Mouse (Mus musculus) cortical plate, adult 2 months (tissue): ENCODE results near the gene Hecw2. TPM values are rescaled to one million over a fixed set of nuclear protein-coding genes. Genes with fewer than 3 reads are reported as not detected.
A peak's percentile ranks its signal among the peaks of the same experiment; 100 is the strongest.

Source experiments
- H3K27ac ChIP-seq: fragments of 200-500 bp; 2 replicates; pipeline ENCODE4 v1.5.1; 2012; ENCODE audit warnings: low read length, control low read depth, inconsistent platforms; ENCODE audit not compliant: insufficient read depth
- H3K4me1 ChIP-seq: fragments of 200-500 bp; 2 replicates; pipeline ENCODE4 v1.6.1; 2011; ENCODE audit warnings: low read length; ENCODE audit not compliant: control insufficient read depth, insufficient read depth
- H3K4me3 ChIP-seq: fragments of 200-500 bp; 2 replicates; pipeline ENCODE4 v1.5.1; 2011; ENCODE audit warnings: mild to moderate bottlenecking, low read length, control low read depth; ENCODE audit not compliant: insufficient read depth
- CTCF ChIP-seq: fragments of 200-500 bp; IDR thresholded peaks from 2 replicates; pipeline ENCODE4 v1.5.1; 2011; ENCODE audit warnings: mild to moderate bottlenecking, control low read depth, low read length; ENCODE audit not compliant: insufficient read depth; ENCODE audit errors: extremely low read depth
- POLR2A ChIP-seq: fragments of 200-500 bp; IDR thresholded peaks from 2 replicates; pipeline ENCODE4 v1.6.1; 2011; ENCODE audit warnings: mild to moderate bottlenecking, low read length, control low read depth; ENCODE audit not compliant: insufficient read depth; ENCODE audit errors: extremely low read depth
- polyA plus RNA-seq: library from polyadenylated mRNA; depleted of rRNA; stranded (reverse); fragments of >200 nt; gene quantifications from 2 replicates; pipeline ENCODE4 v1.2.3, GENCODE M21; 2012

The Hecw2 gene
- polyA plus RNA-seq, 1 experiment, result 10.8 TPM

GRCm38 (mm10) chr1:53797811-53798210, 397.2 kb downstream of the Hecw2 start:
- TF ChIP-seq POLR2A (no peak), CTCF (no peak)
- no peak overlapping the region for H3K27ac ChIP-seq

GRCm38 (mm10) chr1:53797074-53797473, 397.9 kb downstream of the Hecw2 start:
- no peaks in the 10 kb centered on the region for H3K4me1 ChIP-seq
- H3K4me3 ChIP-seq, result no peak overlapping the region
- TF ChIP-seq POLR2A (no peak), CTCF (no peak)
- no peak overlapping the region for H3K27ac ChIP-seq

More at GRCm38 (mm10) chr1:53797811-53798210, 397.2 kb downstream of the Hecw2 start:
- no peak overlapping the region for H3K4me3 ChIP-seq
- H3K4me1 ChIP-seq, result no peaks in the 10 kb centered on the region

GRCm38 (mm10) chr1:53796271-53796670, 398.7 kb downstream of the Hecw2 start:
- Histone ChIP-seq H3K4me1 (no peaks in the 10 kb centered on the region), H3K27ac (no peak overlapping the region), H3K4me3 (no peak overlapping the region)
- TF ChIP-seq POLR2A, result no peak
- no peak for TF ChIP-seq CTCF

- no peak overlapping the region for H3K27ac ChIP-seq
- TF ChIP-seq CTCF, result no peak
- no peak for TF ChIP-seq POLR2A
- H3K4me3 ChIP-seq, result no peak overlapping the region
- H3K4me1 ChIP-seq, result no peaks in the 10 kb centered on the region
Observed at GRCm38 (mm10) chr1:53795591-53795990, 399.4 kb downstream of the Hecw2 start.

- Histone ChIP-seq H3K4me1 (no peaks in the 10 kb centered on the region), H3K4me3 (no peak overlapping the region), H3K27ac (no peak overlapping the region)
- no peak for TF ChIP-seq POLR2A
- TF ChIP-seq CTCF, result no peak
Observed at GRCm38 (mm10) chr1:53795081-53795480, 399.9 kb downstream of the Hecw2 start.

GRCm38 (mm10) chr1:53794279-53794678, 400.7 kb downstream of the Hecw2 start:
- Histone ChIP-seq H3K4me1 (no peaks in the 10 kb centered on the region), H3K27ac (no peak overlapping the region), H3K4me3 (no peak overlapping the region)
- TF ChIP-seq POLR2A (no peak), CTCF (no peak)

- TF ChIP-seq CTCF (no peak), POLR2A (no peak)
- Histone ChIP-seq H3K4me3 (no peak overlapping the region), H3K4me1 (no peaks in the 10 kb centered on the region), H3K27ac (no peak overlapping the region)
Observed at GRCm38 (mm10) chr1:53791343-53791742, 403.6 kb downstream of the Hecw2 start.

GRCm38 (mm10) chr1:53784721-53785418, 410.1 kb downstream of the Hecw2 start, which contains the start of gene Stk17b:
Stk17b (minus strand) TSS chr1:53785224.
- peak within 1 kb of the TSS; percentile 84 for H3K27ac ChIP-seq

GRCm38 (mm10) chr1:53784291-53784720, 410.7 kb downstream of the Hecw2 start:
- peak overlapping the region; percentile 73 for H3K4me3 ChIP-seq
- H3K27ac ChIP-seq, result peak overlapping the region; percentile 84; the same call in 1 of the 2 replicates
- no peak for TF ChIP-seq POLR2A
- TF ChIP-seq CTCF, result no peak
- H3K4me1 ChIP-seq, result peaks cover 1% of the 10 kb centered on the region; the same call in 1 of the 2 replicates

More at GRCm38 (mm10) chr1:53784721-53785418, 410.1 kb downstream of the Hecw2 start, which contains the start of gene Stk17b:
- TF ChIP-seq CTCF (no peak), POLR2A (peak; percentile 72)
- Histone ChIP-seq H3K4me1 (peaks cover 1% of the 10 kb centered on the region; the same call in 1 of the 2 replicates), H3K4me3 (peak within 1 kb of the TSS; percentile 73)

- Histone ChIP-seq H3K4me3 (no peak overlapping the region), H3K27ac (no peak overlapping the region), H3K4me1 (peaks cover 1% of the 10 kb centered on the region; the same call in 1 of the 2 replicates)
- TF ChIP-seq POLR2A (no peak), CTCF (no peak)
Observed at GRCm38 (mm10) chr1:53782956-53783355, 412.0 kb downstream of the Hecw2 start.
